Mouse (Mus musculus): ENCODE measurements around the gene Gpsm3.
A peak's percentile ranks its signal among the peaks of the same experiment; 100 is the strongest.

- TF ChIP-seq CTCF (IDR thresholded peaks at IDR 0.05; ENCODE audit: extremely low read depth, insufficient read depth, low read length), result no peak
- peak; percentile 81 for TF ChIP-seq POLR2A (IDR thresholded peaks at IDR 0.05; ENCODE audit: extremely low read depth, insufficient read depth, low read length)
Observed at GRCm38 (mm10) chr17:34627093-34627942, 37.7 kb downstream of the Gpsm3 start.

All from cortical plate, adult 2 months (tissue).